Mouse (Mus musculus) heart, postnatal 36 days (tissue): ENCODE data around the gene Fars2. TPM values are rescaled to one million over a fixed set of nuclear protein-coding genes. Genes with fewer than 3 reads are reported as not detected.

ENCODE experiments used
- DNase-seq, 2 experiments: peaks; one replicate each; pipeline ENCODE4 v3.0.0; 2021 to 2022
- intact Hi-C: fragments of 180-260 bp; cut with DNase I; formaldehyde crosslinking; loops from one replicate; pipeline ENCODE4 v1.15.1; 2025
- total RNA-seq, 2 experiments: library from RNA; stranded (reverse); gene quantifications; 2 replicates each; pipeline ENCODE4 v1.2.3; 2021

Fars2 gene
- total RNA-seq = 10 to 100 TPM; 79.2 to 87.6 TPM

DNA sequence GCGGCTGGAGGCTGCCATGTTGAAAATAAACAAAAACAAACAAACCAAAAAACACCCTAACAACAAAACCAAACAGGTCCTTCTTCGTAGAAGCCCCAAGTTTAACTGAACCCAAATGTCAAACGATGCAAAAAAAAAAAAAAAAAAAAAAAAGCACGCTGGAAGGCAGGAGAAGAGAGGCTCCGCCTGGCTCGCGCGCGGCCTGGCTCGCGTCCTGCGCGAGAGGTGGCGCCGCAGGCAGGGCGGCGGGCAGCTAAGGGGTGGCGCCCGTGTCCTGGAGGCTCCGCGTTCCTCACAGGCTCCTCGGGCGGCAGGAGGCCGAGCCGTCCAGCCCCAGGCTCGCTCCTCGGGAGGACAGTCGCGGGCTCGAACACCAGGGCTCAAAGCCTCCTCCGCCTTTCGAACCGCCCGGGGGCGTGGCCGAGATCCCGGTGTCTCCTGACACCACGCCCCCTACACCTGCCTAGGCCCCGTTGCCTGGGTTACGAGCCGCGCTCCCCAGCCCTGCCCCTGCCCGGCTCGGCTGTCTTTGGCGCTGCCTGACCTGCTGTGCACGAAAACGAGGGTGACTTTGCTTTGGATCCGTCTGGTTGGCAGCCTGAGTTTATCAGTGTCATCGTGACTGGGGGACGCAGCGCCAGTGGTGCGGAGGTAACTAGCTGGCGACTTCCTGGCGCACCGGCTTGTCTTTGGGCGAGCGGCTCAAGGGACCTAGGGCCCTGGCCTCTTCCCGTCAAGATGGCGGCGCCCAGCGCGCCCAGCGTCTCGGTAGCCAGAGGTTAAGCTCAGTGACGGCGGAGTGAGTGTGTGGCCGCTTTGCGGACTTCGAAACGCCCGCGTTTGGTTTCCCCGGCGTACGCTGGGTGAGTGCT is at the start of gene Fars2, which contains the start of gene Lyrm4:
TSS of gene Fars2 (plus strand) at position 270 of the 872 bp plus-strand sequence.
TSS of gene Lyrm4 (minus strand) at position 384 of the 872 bp plus-strand sequence.
- DNase-seq = peak; percentile 96 to 99
- intact Hi-C loops = loop anchor here (2.0 to 5.0 kb wide), 2 partner anchors 99 to 160 kb away; no protein-coding TSS in a partner anchor

DNA sequence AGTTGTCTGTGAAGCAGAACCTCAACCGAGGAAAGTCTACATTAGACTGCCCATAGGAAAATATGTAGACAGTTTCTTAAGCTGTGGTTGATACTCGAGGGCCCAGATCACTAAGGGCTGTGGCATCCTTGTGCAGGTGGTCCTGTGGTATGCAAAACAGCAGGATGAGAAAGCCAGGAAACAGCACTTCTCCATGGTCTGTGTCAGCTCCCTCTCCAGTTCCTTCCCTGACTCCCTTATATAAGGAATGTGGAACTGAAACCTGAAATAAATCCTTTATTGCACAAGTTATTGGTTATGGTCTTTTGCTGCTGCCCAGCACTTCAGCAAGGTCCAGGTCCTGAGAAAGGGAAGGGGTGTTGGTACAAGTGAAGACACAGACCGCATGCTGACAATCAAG is 42.7 kb upstream of the Fars2 start:
- no peak for DNase-seq
- intact Hi-C loops = no loop called here

DNA sequence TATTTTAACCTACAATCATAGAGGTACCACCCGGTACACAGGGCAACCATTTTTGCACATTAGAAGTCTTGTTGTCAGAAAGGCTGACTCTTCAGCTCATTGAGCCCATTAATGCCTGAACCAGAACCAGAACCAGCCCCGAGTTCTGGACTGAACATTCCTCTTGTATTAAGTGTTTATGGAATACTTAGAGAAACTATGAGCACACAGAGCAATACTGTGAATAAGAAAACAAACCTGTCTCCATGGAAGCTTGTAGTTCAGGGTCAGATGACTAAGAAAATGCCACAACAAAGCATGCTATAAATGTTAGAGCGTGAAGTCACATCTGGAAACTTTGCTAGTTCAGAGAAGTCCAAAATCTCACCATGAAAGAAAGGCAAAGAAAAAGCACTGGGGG is 35.6 kb upstream of the Fars2 start:
- no peak for DNase-seq
- intact Hi-C loops = no loop called here

GRCm38 (mm10) chr13:36084701-36085100 is 32.5 kb upstream of the Fars2 start:
- intact Hi-C loops = no loop called here
- no peak for DNase-seq

GRCm38 (mm10) chr13:36085971-36086370 is 31.2 kb upstream of the Fars2 start:
- no peak for DNase-seq
- intact Hi-C loops = no loop called here

DNA sequence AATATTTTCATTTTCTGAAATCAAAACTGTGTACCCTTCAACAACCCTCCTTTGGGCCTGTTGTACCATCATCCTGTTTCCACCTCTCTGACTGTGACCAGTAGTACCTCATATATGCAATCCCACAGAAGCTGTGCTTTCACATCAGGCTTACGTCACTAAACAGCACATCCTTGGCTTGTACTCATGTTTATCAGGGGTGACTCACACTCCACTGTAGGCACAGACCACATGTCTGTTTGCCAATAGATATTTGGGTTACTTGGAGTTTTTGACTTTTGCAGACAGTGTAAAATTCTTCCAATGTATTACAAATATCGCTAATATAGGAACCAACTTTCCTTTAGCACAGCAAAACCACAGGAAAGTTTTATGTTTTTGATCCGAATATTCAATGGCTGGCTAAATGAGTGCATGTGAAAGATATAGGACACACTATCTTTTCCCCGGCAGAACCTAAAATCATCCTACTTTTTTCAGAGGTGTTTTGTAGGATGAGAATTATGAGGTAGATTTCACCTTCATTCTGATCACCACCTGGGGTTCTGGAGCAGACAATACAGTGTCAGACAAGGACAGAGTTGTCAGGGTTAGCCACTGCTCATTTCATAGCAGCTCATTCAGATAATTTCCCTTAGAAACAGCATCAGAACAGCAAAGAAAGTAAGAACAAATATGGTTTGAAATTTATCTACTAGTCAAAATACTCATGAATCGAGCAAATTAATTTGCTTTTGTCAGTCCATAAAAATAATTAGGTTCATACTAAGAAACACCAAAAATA is 30.4 kb upstream of the Fars2 start:
- intact Hi-C loops = no loop called here
- no peak for DNase-seq

GRCm38 (mm10) chr13:36087427-36087826 is 29.8 kb upstream of the Fars2 start:
- DNase-seq = no peak
- intact Hi-C loops = no loop called here

- DNase-seq = no peak
- intact Hi-C loops = no loop called here
Observed at GRCm38 (mm10) chr13:36088168-36088567, 29.0 kb upstream of the Fars2 start.

DNA sequence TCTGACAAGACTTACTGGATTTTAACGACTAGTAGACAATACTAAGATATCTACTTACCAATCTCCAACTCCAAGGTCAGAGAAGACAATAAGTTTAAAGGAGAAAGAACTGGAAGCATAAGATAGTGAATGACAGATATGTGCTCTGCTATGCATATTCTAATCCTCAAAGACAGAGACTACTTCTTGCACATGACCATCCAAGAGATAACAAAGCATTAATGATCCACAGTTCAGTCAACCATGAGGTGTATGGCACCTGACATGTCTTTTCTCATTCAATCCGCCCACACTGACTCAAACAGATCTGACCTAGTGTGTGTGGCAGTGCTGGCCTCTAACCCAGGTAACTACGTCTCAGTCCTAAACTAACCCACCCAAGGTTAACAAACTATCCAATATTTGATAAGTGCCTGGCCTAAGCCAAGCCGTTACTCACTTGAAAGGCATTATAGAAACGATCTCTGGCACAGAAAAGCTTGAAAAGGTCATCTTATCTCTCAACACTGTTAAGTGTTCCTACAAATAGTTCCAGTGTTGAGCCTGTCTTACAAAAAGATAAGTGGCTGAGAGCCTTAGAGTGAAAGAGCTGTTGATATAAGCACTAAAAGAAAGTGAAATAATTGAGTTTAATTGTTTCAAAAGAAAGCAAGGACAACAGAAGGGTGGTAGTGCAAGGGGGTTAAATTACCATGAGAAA is 20.4 kb upstream of the Fars2 start:
- peak in 1 of 2 experiments; percentile 18 for DNase-seq
- intact Hi-C loops = no loop called here

GRCm38 (mm10) chr13:36105591-36105990 is 11.6 kb upstream of the Fars2 start:
- intact Hi-C loops = no loop called here
- DNase-seq = peak in 1 of 2 experiments; percentile 5

- intact Hi-C loops = no loop called here
Observed at GRCm38 (mm10) chr13:36108528-36108927, 8.7 kb upstream of the Fars2 start.

GRCm38 (mm10) chr13:36111331-36111730 is 5.9 kb upstream of the Fars2 start:
- no peak for DNase-seq
- intact Hi-C loops = no loop called here

More at GRCm38 (mm10) chr13:36108528-36108927, 8.7 kb upstream of the Fars2 start:
- no peak for DNase-seq

- intact Hi-C loops = no loop called here
- DNase-seq = no peak
Observed at GRCm38 (mm10) chr13:36113181-36113580, 4.0 kb upstream of the Fars2 start.

DNA sequence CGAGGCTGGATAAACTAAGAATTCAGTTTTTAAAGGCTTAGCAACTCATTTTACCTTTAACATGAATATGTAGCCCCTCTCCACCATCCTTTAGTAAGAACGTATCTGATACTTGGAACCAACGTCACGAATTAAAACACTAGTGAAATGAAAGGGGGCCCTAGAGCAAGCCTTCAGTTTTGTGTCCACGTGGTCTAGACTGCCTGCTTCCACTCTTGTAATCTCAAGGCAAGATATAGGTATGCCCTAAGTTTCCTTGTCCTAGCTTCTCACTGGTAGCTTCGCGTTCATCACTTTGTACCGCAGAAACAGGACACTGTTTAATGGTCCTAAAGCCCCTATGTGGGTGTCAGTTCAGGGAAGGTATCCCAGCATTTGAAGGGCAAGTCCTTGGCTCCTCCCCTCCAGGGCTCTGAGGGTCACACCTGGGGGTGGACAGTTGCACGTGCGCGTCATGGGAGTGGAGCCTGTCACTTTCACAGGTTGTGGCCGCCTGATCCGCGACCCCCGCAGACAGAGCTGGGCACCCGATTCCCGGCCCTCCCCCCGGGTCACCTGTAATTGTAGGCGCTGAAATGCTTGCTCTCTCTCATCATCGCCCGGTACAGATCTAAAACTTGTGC is 581 bp upstream of the Fars2 start:
- intact Hi-C loops = loop anchor here (2.0 to 5.0 kb wide), 2 partner anchors 98 to 161 kb away; no protein-coding TSS in a partner anchor
- DNase-seq = peak; percentile 23 to 39

DNA sequence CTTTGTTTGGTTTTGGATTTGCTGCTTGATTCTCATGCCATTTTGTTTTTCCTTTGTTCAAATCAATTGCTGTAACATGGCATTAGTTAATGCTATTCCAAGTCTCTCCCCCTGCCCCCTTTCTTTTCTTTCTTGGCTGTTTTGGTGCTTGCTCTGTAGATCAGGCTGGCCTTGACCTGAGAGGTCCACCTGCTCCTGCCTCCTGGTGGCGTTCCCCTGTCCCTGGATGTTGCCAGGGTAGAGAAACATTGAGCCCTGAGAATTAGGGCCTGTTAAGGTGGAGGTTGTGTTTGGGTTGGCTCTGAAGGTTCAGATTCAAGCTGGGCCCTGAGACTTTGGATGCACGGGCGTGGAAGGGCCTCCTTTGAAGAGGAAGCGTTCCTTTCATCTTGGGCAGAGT is 2.5 kb downstream of the Fars2 start:
- intact Hi-C loops = loop anchor here (5.0 kb wide), 1 partner anchor 158 kb away; no protein-coding TSS in a partner anchor

DNA sequence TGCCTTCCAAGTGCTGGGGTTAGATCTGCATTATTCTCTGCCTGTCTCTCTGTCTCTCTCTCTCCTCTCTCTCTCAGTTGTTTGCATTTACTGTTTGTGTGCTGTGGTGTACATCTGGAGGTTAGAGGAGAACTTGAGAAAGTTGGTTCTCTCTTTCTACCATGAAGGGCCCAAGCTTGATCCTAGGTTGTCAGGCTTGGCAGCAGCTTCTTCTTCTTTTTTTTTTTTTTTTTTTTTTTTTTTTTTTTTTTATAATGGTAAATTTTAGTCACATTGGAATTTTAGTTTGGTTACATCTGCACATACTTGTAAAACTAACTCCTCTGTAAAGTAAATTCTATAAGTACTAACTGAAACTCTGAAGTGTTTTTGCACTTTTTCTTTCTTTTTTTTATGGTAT is 3.4 kb downstream of the Fars2 start:
- DNase-seq = no peak
- intact Hi-C loops = no loop called here

More for the DNA sequence above, 2.5 kb downstream of the Fars2 start:
- DNase-seq = no peak

DNA sequence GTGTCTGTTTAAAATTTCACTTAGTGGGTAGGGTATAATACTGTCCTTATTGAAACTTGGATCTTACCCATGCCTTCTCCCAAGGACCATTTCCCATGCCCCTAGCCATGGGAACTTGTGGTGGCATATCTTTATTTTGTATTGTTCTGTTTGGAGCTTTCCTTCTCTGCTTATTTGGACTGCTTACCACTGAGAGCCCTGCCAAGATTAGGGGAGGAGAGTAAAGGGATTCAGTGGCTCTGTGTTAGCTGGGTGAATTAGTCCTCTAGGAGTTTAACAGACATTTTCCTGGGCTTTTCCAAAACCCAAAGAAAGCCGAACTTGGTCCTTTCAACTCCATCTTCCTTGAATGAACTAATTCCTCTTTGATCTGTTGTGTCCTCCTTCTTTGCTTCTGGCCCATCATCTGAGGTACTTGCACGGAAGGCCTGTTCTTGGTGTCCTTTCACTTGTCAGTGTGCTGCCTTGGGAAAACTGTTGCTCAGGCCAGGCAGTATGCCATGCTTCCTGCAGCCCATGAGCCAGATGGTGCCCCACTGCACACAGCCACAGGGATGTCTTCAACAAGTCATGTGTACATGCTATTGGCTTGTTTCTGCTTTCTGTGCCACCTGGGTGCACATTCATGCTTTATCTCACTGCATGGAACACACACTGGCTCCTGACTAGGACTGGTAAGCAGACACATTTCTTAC is 12.3 kb downstream of the Fars2 start:
- intact Hi-C loops = no loop called here
- DNase-seq = no peak

- DNase-seq = no peak
- intact Hi-C loops = no loop called here
Observed at GRCm38 (mm10) chr13:36131401-36131800, 14.2 kb downstream of the Fars2 start.

GRCm38 (mm10) chr13:36131992-36132649 is 14.9 kb downstream of the Fars2 start:
- intact Hi-C loops = no loop called here
- no peak for DNase-seq
